Mouse (Mus musculus): ENCODE results near the gene Rps6ka1. TPM values are rescaled to one million over a fixed set of nuclear protein-coding genes. Genes with fewer than 3 reads are reported as not detected.
"Not testable (repeated sequence)": the region's sequence is repeated elsewhere in the genome, so short reads cannot be mapped to it uniquely, and the experiment has no call there.

Rps6ka1 gene
- total RNA-seq (2015) (109 and 112 TPM in 2 replicates), total RNA-seq (2017) (156 and 160 TPM in 2 replicates)

DNA sequence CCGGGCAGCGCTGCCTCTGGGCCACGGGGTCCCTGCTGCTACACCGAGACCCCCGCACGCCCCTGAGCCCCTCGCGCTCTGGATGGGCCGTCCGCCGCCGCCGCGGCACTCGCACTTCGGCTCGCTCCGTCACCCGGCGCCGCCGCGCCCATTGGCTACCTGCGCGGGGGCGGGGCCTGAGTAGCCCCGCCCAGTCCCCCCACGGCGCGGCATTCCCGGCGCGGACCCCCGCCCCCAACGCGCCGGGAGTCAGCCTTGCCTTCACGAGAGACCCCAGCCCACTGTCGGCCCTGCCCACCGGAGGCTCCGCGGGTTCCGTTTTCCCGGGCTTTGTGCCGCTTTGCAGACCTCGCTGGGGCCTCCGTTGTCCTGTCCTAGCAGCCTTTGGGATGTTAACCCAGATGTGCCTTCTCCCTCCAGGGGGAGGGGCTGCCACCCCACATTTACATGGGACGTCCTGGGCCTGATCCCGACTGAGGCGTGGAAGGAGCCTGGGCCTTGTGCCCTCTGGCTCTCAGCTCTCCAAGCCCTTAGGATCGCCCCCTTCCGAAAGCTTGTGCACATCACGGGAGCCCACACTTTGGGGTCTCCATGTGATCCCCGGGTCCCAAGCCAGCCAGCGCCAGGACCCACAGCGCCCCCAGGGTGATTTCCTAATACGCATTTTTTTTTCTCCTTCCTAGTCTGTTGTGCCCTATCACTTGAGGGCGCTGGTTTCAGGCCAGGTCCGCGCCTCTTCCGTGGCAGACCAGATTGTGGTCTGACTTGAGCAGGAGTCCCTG lies at the start of gene Rps6ka1:
Gene Rps6ka1 (minus strand): TSS at position 126 of the 782 bp plus-strand sequence.
- ATAC-seq (ENCODE audit: poor library complexity, severe bottlenecking) = peak; percentile 72

DNA sequence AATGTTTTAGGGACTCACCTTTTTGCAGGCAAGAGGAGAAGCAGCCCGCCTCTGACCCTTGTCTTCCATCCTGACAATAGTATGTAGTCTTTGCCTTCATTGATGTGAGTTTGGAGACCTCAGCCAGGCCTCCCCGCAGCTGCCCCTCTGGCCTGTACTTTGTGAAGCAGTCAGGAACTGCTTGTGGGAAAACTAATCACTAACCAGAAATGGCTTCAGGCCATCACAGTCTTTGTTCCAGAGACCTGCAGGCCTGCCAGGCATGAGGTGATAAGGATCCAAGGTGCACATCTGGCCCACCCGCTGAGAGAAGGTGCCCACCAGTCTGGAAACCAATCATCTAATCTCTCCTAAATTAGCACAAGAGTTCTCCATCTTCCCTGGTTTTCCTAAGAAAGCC lies 44.2 kb upstream of the Rps6ka1 start:
- no peak for ATAC-seq (ENCODE audit: poor library complexity, severe bottlenecking)

DNA sequence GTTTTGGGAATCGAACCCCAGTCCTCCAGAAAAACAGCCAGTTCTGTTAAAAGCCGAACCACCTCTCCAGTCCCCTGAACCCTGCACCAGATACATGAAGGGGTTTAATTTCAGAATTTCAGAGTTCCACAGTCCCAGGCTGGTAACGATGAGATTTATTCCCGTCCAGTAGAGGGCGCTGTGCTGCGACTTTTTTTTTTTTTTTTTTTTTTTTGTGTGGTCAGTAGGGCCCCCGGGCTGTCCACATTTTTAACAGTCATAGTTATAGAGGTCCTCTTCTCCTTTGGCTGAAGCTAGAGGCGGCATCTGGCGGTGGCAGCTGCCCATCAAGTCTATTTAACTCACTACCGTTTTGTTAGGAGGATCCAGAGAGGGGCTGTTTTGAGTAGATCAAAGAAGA lies 43.8 kb upstream of the Rps6ka1 start:
- peak; percentile 71 for ATAC-seq (ENCODE audit: poor library complexity, severe bottlenecking)

DNA sequence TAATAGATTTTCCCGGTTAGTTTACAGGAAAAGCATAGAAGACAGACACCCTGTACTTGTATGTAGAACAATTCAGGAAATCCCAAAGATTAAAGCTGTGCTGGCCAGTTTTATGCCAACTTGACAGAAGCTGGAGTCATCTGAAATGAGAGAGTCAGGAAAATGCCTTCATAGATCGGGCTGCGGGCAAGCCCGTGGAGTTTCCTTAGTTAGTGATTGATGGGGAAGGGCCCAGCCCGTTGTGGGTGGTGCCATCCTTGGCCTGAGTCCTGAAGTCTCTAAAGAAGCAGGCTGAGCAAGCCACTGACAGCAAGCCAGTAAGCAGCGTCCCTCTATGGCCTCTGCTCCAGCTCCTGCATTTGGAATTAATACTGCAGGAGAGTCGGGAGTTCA lies 41.7 kb upstream of the Rps6ka1 start:
- ATAC-seq (ENCODE audit: poor library complexity, severe bottlenecking) = no peak

DNA sequence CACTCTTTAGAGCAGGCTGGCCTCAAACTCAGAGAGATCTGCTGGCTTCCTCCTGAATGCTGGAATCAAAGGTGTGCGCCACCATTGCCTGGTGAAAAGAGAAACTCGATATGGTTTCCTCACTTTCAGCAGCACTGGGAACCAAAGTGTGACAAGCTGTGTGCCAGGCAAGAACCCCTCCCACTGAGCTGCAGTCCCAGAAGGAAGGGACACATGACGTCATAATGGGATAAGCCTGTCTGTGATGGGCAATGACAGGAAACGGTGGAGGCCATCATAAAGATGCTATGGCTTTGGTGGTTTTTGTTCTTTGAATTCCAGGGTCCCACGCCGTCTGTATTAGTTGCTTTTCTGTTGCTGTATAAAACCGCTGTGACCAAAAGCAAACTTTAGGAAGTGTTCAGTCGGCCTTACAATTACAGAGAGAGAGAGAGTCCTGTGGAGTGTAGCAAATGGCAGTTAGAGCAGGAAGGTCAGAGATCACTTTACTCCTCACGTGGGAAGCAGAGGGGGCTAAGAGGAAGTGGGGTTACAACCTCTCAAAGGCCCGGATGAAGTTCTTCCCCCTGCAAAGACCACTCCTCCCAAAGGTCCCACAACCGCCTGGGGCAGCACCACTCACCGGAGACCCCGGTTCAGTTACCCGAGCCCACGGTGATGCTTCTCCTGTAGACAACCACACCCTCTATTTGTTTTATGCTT lies 41.1 kb upstream of the Rps6ka1 start:
- ATAC-seq (ENCODE audit: poor library complexity, severe bottlenecking) = peak; percentile 67

DNA sequence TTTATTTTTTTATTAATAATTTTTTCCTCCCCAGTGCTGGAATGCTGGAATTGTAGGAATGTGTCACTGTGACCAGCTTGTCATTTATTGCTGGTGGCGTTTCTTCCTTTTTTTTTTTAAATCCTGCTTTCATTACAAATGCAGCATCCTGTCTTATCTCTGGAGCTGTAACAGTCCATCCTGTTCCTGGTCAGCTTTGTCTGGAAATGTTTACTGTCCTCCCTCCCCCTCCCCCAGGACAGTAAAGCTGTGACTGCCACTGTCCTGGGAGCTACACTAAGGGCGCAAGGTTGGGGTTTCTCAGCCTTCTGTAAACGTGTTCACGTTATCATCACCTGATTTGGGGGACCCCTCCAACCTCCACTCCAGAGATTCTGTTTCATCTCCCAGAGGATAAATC lies 37.6 kb upstream of the Rps6ka1 start:
- ATAC-seq (ENCODE audit: poor library complexity, severe bottlenecking) = no peak

DNA sequence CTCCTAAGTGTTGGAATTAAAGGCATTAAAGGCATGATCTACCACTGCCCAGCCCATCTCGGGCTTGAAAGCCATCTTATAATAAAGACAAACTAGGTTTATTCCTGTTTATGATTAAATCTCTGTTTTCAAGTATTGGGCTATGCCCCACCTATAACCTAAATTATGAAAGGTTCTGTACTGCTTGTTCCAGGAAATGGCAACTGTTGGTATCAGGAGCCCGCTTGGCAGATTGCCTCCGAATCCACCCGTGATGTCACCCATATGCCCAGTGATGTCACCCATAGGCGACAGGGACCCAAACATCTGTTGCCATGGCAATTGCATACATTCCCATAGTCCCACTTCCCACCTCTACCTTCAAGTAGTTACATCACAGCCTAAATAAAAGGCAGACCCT lies 36.1 kb upstream of the Rps6ka1 start:
- no peak for ATAC-seq (ENCODE audit: poor library complexity, severe bottlenecking)

DNA sequence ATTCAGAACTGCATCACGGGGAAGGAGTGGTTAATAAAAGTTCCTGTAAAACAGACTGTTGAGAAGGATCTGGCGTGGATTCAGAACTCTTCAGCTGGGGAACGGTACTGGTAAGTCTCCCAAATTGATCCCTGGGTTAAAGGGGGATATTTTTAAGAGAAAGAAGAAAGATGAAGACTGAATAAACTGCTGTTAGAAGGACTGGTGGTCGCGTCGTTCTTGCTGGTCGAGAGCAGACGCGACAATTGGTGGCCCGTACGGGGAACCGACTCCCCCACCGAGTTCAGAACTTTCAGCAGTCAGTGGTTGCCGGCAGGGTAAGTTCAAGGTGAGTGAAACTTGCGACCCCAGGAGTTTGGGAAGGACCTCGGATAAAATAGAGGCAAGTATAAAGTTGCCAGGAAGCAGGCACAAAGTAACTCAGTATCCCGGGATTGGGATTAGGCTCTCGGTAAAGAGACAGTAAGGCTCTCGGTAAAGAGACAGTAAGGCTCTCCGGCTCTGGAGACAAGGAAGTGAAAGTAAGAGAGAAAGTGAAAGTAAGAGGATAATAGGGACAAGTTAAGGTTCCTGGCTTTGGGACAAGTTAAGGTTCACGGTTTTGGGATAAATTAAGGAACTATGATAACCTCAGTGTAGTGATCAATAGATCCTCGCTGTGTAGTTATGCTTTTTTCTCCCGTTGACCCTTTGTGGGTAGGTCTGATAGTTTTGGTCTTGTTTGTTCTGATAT lies 30.7 kb upstream of the Rps6ka1 start:
- ATAC-seq (ENCODE audit: poor library complexity, severe bottlenecking) = not testable (repeated sequence)

DNA sequence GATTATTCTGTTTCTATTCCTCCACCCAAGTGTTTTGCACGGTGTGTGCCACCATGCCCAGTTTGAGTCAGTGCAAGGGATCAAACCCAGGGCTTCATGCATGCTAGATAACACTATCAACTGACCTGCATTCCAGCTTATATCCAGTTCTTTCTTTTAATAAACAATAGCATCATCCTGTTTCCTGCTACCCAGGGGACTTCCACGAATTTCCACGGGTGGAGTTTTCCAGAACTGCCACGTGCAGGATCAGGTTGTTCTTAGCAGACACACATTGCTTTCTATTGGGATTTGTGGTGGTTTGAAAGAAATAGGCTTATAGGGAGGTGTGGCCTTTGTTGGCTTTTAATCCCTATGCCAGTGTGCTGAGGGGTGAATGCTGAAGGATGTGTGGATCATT lies 24.4 kb upstream of the Rps6ka1 start:
- no peak for ATAC-seq (ENCODE audit: poor library complexity, severe bottlenecking)

DNA sequence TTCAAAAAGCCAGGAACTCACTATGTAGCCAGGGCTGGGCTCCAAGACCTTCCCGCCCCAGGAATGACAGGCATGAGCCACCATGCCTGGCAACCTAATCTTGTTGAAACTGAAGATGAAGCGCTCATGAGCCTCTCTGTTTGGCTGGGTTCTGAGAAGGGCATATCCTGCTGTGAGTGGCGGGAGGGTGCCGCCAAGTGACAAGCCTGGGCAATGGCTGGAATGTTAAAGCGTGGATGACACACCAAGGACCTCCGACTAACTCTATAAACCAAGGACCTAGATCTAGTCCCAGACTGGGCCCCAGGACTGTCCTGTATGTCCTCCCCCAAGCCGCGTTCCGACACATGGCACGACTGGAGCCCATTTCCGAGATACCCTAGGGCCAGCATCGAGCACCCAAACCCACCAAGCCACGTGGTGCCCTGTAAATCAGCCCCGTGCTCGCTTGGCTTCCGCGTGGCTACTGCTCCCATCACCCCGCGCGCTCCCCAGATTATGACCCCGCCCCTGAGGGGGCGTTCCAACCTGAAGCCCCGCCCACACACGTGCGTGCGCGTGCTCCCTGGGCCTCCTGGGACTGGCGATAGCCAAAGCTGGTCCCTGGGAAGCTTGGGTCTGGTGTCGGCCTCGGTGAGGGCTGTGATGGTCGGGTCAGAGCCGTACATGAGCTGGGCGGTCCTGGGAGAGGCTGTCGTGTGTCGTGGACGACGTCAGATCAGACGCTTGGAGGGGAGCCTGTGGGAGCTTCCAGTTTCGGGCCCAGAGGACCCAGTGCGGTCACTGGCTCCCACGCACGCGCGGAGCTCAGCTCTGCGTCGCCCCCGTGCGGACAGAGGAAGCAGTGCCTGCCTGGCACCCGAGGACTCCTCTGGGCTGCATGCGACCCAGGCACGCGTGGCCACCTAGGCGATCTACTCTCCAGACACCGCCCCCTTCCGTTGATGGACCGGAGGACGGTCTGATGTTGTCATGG lies 22.9 kb upstream of the Rps6ka1 start:
- ATAC-seq (ENCODE audit: poor library complexity, severe bottlenecking) = peak; percentile 92

DNA sequence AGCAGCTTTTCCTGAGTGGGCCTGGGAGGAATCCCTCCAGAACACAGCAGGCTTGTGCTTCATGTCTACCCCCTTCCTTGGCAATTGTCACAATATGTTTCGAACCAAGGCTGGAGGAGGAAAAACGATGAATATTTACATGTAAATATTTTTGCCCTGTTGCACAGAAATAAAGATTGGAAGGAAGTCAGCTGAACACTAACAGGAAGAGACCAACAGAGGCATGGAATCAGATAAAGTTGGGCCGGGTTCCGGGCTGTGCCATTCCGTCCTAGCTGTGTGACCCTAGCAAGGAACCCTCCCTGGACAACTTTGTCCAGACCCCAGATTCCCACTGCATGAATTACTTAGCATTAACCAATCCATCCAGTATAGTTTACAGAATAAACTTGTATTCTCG lies 20.5 kb upstream of the Rps6ka1 start:
- ATAC-seq (ENCODE audit: poor library complexity, severe bottlenecking) = no peak

DNA sequence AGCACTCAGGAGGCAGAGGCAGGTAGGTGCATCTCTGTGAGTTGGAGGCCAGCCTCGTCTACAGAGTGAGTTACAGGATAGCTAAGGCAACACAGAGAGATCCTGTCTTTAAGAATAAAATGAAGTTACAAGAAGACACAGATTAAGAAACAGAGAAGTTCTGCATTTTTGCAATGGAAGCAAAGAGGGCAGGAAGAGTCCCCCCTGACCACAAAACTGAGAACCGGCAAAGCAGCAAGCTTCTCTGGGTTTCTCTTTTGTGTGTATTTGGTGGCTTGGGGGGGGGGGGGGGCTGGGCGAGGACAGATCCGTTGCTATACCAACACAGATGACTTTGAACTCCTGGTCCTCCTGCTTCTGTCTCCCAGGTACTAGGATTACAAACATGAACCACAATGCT lies 19.5 kb upstream of the Rps6ka1 start:
- peak; percentile 16; the same call in 1 of the 2 replicates for ATAC-seq (ENCODE audit: poor library complexity, severe bottlenecking)

DNA sequence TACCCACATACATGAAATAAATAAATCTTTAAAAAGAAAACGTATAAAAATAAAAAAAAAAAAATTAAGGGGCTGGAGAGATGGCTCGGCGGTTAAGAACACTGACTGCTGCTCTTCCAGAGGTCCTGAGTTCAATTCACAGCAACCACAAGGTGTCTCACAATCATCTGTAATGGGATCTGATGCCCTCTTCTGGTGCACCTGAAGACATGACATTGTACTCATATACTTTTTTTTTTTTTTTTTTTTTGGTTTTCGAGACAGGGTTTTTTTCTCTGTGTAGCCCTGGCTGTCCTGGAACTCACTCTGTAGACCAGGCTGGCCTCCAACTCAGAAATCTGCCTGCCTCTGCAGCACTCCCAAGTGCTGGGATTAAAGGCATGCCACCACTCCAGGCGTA lies 18.7 kb upstream of the Rps6ka1 start:
- ATAC-seq (ENCODE audit: poor library complexity, severe bottlenecking) = not testable (repeated sequence)

DNA sequence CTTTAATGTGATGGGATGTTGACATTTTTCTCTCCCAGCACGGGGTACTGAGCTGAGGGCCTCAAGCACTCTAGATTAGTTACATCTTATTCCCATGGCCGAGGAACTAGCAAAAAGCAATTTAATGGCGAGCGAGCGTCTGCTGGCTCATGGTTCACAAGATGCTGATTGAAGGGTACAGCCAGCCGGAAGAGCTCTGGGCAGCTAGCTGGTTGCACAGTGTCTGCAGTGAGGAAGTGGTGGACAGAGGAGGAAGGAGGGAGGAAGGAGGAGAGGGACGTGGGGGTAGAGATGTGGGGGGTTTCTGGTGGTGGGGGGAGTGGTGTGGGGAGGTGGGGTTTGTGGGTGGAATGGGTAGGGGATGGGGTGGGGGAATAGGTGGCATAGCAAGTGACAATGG lies 17.6 kb upstream of the Rps6ka1 start:
- peak; percentile 82 for ATAC-seq (ENCODE audit: poor library complexity, severe bottlenecking)

DNA sequence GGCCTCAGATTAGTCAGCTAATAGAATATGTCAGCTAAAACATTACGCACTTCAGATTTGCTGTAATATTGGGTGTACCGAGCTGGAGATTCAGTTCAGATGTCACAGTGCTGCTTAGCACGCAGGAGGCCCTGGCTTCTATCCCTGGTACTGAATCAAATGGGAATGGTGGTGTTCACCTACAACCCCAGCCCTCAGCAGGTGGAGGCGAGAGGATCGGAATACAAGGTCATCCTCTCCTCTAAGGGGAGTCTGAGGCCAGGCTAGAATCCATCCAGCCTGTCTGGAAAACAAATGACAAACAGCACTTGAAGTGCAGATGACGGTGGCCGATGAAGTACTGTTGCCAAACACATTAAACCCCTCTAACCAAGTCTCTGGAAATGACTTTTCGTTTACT lies 16.7 kb upstream of the Rps6ka1 start:
- no peak for ATAC-seq (ENCODE audit: poor library complexity, severe bottlenecking)

DNA sequence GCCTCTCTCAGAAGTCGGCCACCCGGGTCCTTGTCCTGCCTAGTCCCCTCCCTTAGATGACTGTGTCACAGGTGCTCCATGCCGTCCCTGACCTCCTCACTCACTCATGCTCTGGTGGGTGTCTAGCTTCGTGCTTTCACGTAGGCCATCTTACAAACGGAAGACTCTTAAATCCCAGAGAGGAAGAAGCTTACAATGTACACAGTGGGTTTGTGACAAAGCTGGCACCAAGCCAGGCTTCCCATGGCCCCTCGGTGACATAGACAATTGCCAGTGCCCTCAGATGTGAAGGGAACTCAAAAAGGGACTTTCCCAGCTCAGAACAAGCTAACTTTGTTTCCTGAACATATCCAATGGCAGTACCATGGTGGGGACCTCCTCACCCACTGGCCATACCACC lies 15.8 kb upstream of the Rps6ka1 start:
- ATAC-seq (ENCODE audit: poor library complexity, severe bottlenecking) = no peak

DNA sequence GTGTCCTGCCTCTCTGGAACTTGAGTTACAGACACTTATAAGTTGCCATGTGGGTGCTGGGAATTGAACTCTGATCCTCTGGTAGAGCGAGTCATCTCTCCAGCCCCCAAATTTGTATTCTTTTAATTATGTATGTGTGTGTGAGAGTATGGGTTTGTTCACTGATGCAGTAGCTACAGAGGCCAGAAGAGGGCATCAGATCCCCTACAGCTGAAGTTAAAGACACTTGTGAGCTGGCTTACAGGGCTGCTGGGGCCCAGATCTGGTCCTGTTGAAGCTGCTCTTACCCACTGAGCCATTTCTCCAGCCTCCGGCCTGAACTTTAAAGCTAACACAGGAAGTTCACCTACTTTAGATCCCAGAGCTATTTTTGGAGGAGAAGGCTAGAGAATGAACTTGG lies 14.9 kb upstream of the Rps6ka1 start:
- peak; percentile 44; the same call in 1 of the 2 replicates for ATAC-seq (ENCODE audit: poor library complexity, severe bottlenecking)

DNA sequence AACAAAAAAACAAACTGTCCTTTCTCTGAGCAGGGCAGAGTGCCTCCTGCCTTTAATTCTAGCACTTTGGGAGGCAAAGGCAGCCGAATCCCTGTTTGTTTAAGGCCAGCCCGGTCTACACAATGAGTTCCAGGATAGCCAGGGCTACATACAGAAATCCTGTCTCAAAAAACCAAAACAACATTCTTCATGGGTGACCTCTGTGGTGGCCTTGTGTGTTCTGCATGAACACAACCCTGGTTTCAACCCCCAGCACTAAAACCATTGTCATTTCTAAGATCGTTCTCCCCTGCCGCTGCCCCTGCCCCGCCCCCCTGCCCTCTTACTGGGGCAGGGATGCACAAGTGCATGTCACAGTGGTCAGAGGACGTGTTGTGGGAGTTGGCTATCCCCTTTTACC lies 13.3 kb upstream of the Rps6ka1 start:
- no peak for ATAC-seq (ENCODE audit: poor library complexity, severe bottlenecking)

DNA sequence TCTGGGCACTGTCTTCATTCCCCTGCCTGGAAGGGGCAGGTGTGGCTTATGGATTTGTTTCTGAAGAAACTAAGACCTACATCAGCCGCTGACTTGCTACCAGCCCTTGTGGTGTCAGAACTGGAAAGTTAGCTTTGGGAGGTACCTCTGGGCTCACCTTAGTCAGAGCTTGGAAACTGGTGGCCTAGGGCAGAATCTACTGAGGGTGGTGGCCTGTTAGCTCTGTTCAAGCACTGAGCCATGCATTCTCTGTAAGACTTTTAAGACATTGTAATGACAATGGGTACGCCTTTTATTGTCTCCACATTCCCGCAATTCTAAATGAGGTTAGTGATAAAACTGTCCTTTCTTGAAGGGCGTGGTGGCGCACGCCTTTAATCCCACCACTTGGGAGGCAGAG lies 12.8 kb upstream of the Rps6ka1 start:
- ATAC-seq (ENCODE audit: poor library complexity, severe bottlenecking) = no peak

DNA sequence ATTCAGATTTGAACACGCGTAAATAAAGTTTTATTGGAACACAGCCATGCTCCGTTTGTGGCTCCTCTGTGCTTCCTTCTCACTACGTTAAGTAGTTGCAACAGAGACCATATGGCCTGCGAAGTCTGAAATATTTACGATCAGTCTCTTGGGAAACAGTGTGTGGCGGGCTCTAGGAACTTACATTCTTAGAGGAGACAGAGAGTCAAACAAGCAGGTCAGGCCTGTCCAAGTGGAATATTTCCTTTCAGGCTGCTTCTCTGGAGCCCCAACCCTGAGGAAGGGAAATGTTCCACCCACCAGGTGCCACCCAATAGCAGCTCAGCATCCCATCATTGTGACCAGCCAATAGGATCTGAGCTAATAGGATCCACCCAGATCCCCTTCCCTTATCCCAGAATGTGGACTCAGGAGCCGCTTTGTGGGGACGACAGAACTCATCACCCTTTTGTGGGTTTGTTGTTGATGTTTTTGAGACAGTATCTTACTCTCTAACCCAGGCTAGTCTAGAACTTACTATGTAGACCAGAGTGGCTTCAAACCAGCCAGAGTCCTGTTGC lies 11.7 kb upstream of the Rps6ka1 start:
- ATAC-seq (ENCODE audit: poor library complexity, severe bottlenecking) = peak; percentile 73

All from megakaryocyte, adult 5-6 weeks (primary cell).